Comparison of ENCODE assay signal across 34 mouse cellular contexts in genomic region chr4:119009814-119010213, GRCm38 (mm10). TPM values are rescaled to one million over a fixed set of nuclear protein-coding genes. Genes with fewer than 3 reads are reported as not detected.
A peak's percentile ranks its signal among the peaks of the same experiment; 100 is the strongest.
DNase-seq lines count a peak whose midpoint lies in the region; ATAC-seq and TF ChIP-seq lines count a peak whose summit lies in the region.
"Had no signal": no experiment of that assay in that cellular context is flagged by ENCODE, and none has a peak within 500 bp of the region (broad histone marks: within the 10 kb centered on the region; RNA-seq: fewer than 3 reads in every experiment).

No protein-coding gene starts in this region.

- intact Hi-C loops in heart, adult 2 months (cut with DNase I), result no loop called here

- no peak for TF ChIP-seq POLR2A in heart, adult 2 months (IDR thresholded peaks at IDR 0.05; ENCODE audit: insufficient read depth, low read depth, low read length)

- no peak overlapping the region for H3K4me3 ChIP-seq in heart, embryonic 11.5 days (ENCODE audit: low read depth, low read length)
- H3K4me3 ChIP-seq in heart, adult 2 months, result no peak overlapping the region
- H3K4me3 ChIP-seq in liver, embryonic 13.5 days (replicated peaks), result no peak overlapping the region
- no peak overlapping the region for H3K4me3 ChIP-seq in liver, postnatal 0 days (ENCODE audit: low read depth, low read length)
- H3K4me3 ChIP-seq: embryonic facial prominence, embryonic 10.5 days; embryonic facial prominence, embryonic 15.5 days; gastrocnemius, adult 2 months; heart, embryonic 15.5 days; hindbrain, embryonic 15.5 days; liver, embryonic 15.5 days; midbrain, embryonic 12.5 days; stomach, embryonic 15.5 days had no signal

- 79% methylated on average over 8 of the region's 8 CpGs for WGBS in heart, embryonic 11.5 days (ENCODE audit: insufficient replicate concordance)
- 67% methylated on average over 8 of the region's 8 CpGs for WGBS in heart, adult 2 months
- 78% methylated on average over 8 of the region's 8 CpGs for WGBS in liver, embryonic 13.5 days (ENCODE audit: insufficient replicate concordance)
- WGBS in liver, postnatal 0 days (ENCODE audit: insufficient replicate concordance), result 75% methylated on average over 8 of the region's 8 CpGs

- H3K79me2 ChIP-seq in heart, adult 2 months (replicated peaks; ENCODE audit: control insufficient read depth, insufficient read depth, low read length), result no peaks in the 10 kb centered on the region

- H3K9me3 ChIP-seq in heart, embryonic 11.5 days (replicated peaks; ENCODE audit: control insufficient read depth, low read length), result no peaks in the 10 kb centered on the region
- no peaks in the 10 kb centered on the region for H3K9me3 ChIP-seq in liver, embryonic 13.5 days (replicated peaks)
- no peaks in the 10 kb centered on the region for H3K9me3 ChIP-seq in liver, postnatal 0 days (ENCODE audit: low read length)
- H3K9me3 ChIP-seq: embryonic facial prominence, embryonic 10.5 days; embryonic facial prominence, embryonic 15.5 days; G1E; heart, embryonic 15.5 days; hindbrain, embryonic 15.5 days; liver, embryonic 15.5 days; midbrain, embryonic 12.5 days; stomach, embryonic 15.5 days had no signal

- H3K36me3 ChIP-seq in heart, embryonic 11.5 days (ENCODE audit: control insufficient read depth, insufficient read depth, low read length), result no peaks in the 10 kb centered on the region
- H3K36me3 ChIP-seq in heart, adult 2 months (ENCODE audit: control insufficient read depth, insufficient read depth, low read length), result no peaks in the 10 kb centered on the region
- H3K36me3 ChIP-seq in liver, embryonic 13.5 days, result no peaks in the 10 kb centered on the region
- H3K36me3 ChIP-seq in liver, postnatal 0 days (replicated peaks; ENCODE audit: insufficient read depth, low read length), result no peaks in the 10 kb centered on the region
- H3K36me3 ChIP-seq: embryonic facial prominence, embryonic 10.5 days; embryonic facial prominence, embryonic 15.5 days; G1E; heart, embryonic 15.5 days; hindbrain, embryonic 15.5 days; liver, embryonic 15.5 days; midbrain, embryonic 12.5 days; stomach, embryonic 15.5 days had no signal

- H3K27ac ChIP-seq in heart, embryonic 11.5 days (ENCODE audit: low read depth, low read length), result no peak overlapping the region
- H3K27ac ChIP-seq in heart, adult 2 months, result no peak overlapping the region
- no peak overlapping the region for H3K27ac ChIP-seq in liver, embryonic 13.5 days
- H3K27ac ChIP-seq in liver, postnatal 0 days (ENCODE audit: low read depth), result no peak overlapping the region
- H3K27ac ChIP-seq: gastrocnemius, adult 2 months; heart, embryonic 15.5 days; hindbrain, embryonic 15.5 days; midbrain, embryonic 12.5 days; stomach, embryonic 15.5 days had no signal

- H3K27me3 ChIP-seq in heart, embryonic 11.5 days (ENCODE audit: control insufficient read depth, insufficient read depth, low read length), result no peaks in the 10 kb centered on the region
- H3K27me3 ChIP-seq in heart, adult 2 months (ENCODE audit: control insufficient read depth, insufficient read depth, low read length), result no peaks in the 10 kb centered on the region
- H3K27me3 ChIP-seq in liver, embryonic 13.5 days, result peaks cover 29% of the 10 kb centered on the region
- no peaks in the 10 kb centered on the region for H3K27me3 ChIP-seq in liver, postnatal 0 days (ENCODE audit: insufficient read depth, low read length)
- H3K27me3 ChIP-seq: embryonic facial prominence, embryonic 15.5 days; heart, embryonic 15.5 days; hindbrain, embryonic 15.5 days; midbrain, embryonic 12.5 days; stomach, embryonic 15.5 days had no signal

- H3K9ac ChIP-seq in heart, embryonic 11.5 days (ENCODE audit: low read depth, low read length), result no peak overlapping the region
- no peak overlapping the region for H3K9ac ChIP-seq in heart, adult 2 months (ENCODE audit: low read depth, low read length)
- 0 out of 2 replicates have a peak overlapping the region, but pooled peaks have one; percentile 46 for H3K9ac ChIP-seq in liver, embryonic 13.5 days
- H3K9ac ChIP-seq in liver, postnatal 0 days (replicated peaks), result no peak overlapping the region
- H3K9ac ChIP-seq: embryonic facial prominence, embryonic 15.5 days; heart, embryonic 15.5 days; hindbrain, embryonic 15.5 days; liver, embryonic 15.5 days; midbrain, embryonic 12.5 days; stomach, embryonic 15.5 days had no signal

- DNase-seq in heart, adult 2 months, result no peak
- DNase-seq in liver, embryonic 13.5 days, result no peak
- no peak for DNase-seq in liver, postnatal 0 days
- DNase-seq in retina, postnatal 1 day, result peak; percentile 51
- no peak for DNase-seq in retina, embryonic 14.5 days (ENCODE audit: low spot score)
- no peak for DNase-seq in thymus, postnatal 25 days
- DNase-seq: adrenal gland, adult 8-10 months; cerebellum, adult 2 months; cerebellum, postnatal 14 days; gastrocnemius, adult 2 months; gastrocnemius, postnatal 36 days; heart, postnatal 4 days; kidney, adult 18-20 months; kidney, postnatal 36 days; layer of hippocampus, postnatal 36 days; liver; right cerebral cortex, postnatal 25 days had no signal

- peaks cover 17% of the 10 kb centered on the region for H3K4me1 ChIP-seq in heart, embryonic 11.5 days (ENCODE audit: control insufficient read depth, insufficient read depth, low read length)
- no peaks in the 10 kb centered on the region for H3K4me1 ChIP-seq in heart, adult 2 months (ENCODE audit: control insufficient read depth, insufficient read depth, low read length)
- H3K4me1 ChIP-seq in liver, embryonic 13.5 days (replicated peaks), result peaks cover 77% of the 10 kb centered on the region
- 0 out of 2 replicates have a peak, but pooled peaks cover 2% of the 10 kb centered on the region for H3K4me1 ChIP-seq in liver, postnatal 0 days (ENCODE audit: insufficient read depth)
- H3K4me1 ChIP-seq: hindbrain, embryonic 15.5 days had no signal

- 0 out of 2 replicates have a peak, but pooled peaks have one; percentile 11 for ATAC-seq in heart, embryonic 11.5 days (replicated peaks; ENCODE audit: insufficient number of reproducible peaks, low FRiP score, low TSS enrichment)
- ATAC-seq in liver, embryonic 13.5 days (ENCODE audit: low read depth), result no peak
- no peak for ATAC-seq in liver, postnatal 0 days
- ATAC-seq: CD4-positive, CD25-positive, alpha-beta regulatory T cell, adult 4 months; forebrain, embryonic 14.5 days; inflammation-experienced regulatory T-cells, adult 6 months had no signal

- no peak for TF ChIP-seq CTCF in heart, adult 2 months (IDR thresholded peaks at IDR 0.05)
- no peak for TF ChIP-seq CTCF in liver, postnatal 0 days (IDR thresholded peaks at IDR 0.05; ENCODE audit: low read depth)

- TF ChIP-seq EP300 in heart, adult 2 months (IDR thresholded peaks at IDR 0.05; ENCODE audit: insufficient read depth, low read depth, low read length), result no peak
- no peak for TF ChIP-seq EP300 in liver, postnatal 0 days (IDR thresholded peaks at IDR 0.05; ENCODE audit: low read depth)

- no peak overlapping the region for H3K4me2 ChIP-seq in heart, embryonic 11.5 days
- H3K4me2 ChIP-seq in liver, embryonic 13.5 days, result no peak overlapping the region
- no peak overlapping the region for H3K4me2 ChIP-seq in liver, postnatal 0 days (ENCODE audit: low read depth, low read length)
- H3K4me2 ChIP-seq: embryonic facial prominence, embryonic 15.5 days; heart, embryonic 15.5 days; hindbrain, embryonic 15.5 days; liver, embryonic 15.5 days; midbrain, embryonic 12.5 days; stomach, embryonic 15.5 days had no signal

RNA-seq across cellular contexts. Expression of gene Lao1, which starts 48.4 kb away (rescaled TPM):
- polyA plus RNA-seq in heart, embryonic 11.5 days (2014; fragmentation: Nextera tagmentation; extraction: Ambion mirVana), result not detected in 2 replicates
- total RNA-seq in heart, adult 2 months (2021), result under 1 TPM; 0.20 to 0.42 TPM
- not detected in 2 replicates for polyA plus RNA-seq in heart, adult 2 months (2012; rRNA removed)
- not detected in 2 replicates for polyA plus RNA-seq in liver, embryonic 13.5 days (2015; fragmentation: Nextera tagmentation; extraction: Ambion mirVana)
- polyA plus RNA-seq in liver, postnatal 0 days (2015; fragmentation: Nextera tagmentation; extraction: Ambion mirVana), result not detected in 2 replicates
- total RNA-seq: adrenal gland, adult 8-10 months; adrenal gland, postnatal 4 days; G1E; heart, postnatal 4 days; megakaryocyte, adult 5-6 weeks had no signal
- polyA plus RNA-seq: CD4-positive, CD25-positive, alpha-beta regulatory T cell, adult 4 months; embryonic facial prominence, embryonic 10.5 days; G1E; heart, embryonic 15.5 days; hindbrain, embryonic 15.5 days; inflammation-experienced regulatory T-cells, adult 6 months; kidney, embryonic 16.5 days; limb, embryonic 11.5 days; liver, embryonic 15.5 days; midbrain, embryonic 12.5 days; neural tube, embryonic 14.5 days; stomach, embryonic 15.5 days had no signal
